Mouse (Mus musculus) midbrain, embryonic 16.5 days (tissue): ENCODE data around the gene Unc5cl. TPM values are rescaled to one million over a fixed set of nuclear protein-coding genes. Genes with fewer than 3 reads are reported as not detected.

ENCODE experiments used
- ATAC-seq: fragments of 200-750 bp; cut with Nextera tagmentation; 2 replicates; pipeline ENCODE4 v1.8.0; 2017; ENCODE audit warnings: moderate TSS enrichment
- H3K27ac ChIP-seq: fragments of 300-500 bp; sonication (generic); 2 replicates; pipeline ENCODE4 v1.5.1; 2014; ENCODE audit warnings: mild to moderate bottlenecking, low read length, mixed read lengths
- H3K27me3 ChIP-seq: fragments of 300-500 bp; sonication (generic); 2 replicates; pipeline ENCODE4 v1.6.1; 2014; ENCODE audit warnings: low read depth, low read length, mixed read lengths; ENCODE audit not compliant: control insufficient read depth, insufficient read depth
- H3K36me3 ChIP-seq: fragments of 300-500 bp; sonication (generic); 2 replicates; pipeline ENCODE4 v1.6.1; 2014; ENCODE audit warnings: mild to moderate bottlenecking, low read length, moderate library complexity, mixed read lengths; ENCODE audit not compliant: control insufficient read depth, insufficient read depth
- H3K4me1 ChIP-seq: fragments of 300-500 bp; sonication (generic); 2 replicates; pipeline ENCODE4 v1.6.1; 2014; ENCODE audit warnings: mild to moderate bottlenecking, low read length, mixed read lengths; ENCODE audit not compliant: control insufficient read depth, insufficient read depth
- H3K4me2 ChIP-seq: fragments of 300-500 bp; sonication (generic); 2 replicates; pipeline ENCODE4 v1.6.1; 2014; ENCODE audit warnings: mild to moderate bottlenecking, low read length, mixed read lengths
- H3K4me3 ChIP-seq: fragments of 300-500 bp; sonication (generic); 2 replicates; pipeline ENCODE4 v1.5.1; 2014; ENCODE audit warnings: low read depth, mild to moderate bottlenecking, low read length, moderate library complexity, mixed read lengths
- H3K9ac ChIP-seq: fragments of 300-500 bp; sonication (generic); 2 replicates; pipeline ENCODE4 v1.6.1; 2014; ENCODE audit warnings: low read depth, low read length, mixed read lengths
- H3K9me3 ChIP-seq: fragments of 300-500 bp; sonication (generic); replicated peaks from 2 replicates; pipeline ENCODE4 v1.6.1; 2014; ENCODE audit warnings: mild to moderate bottlenecking, low read length, mixed read lengths; ENCODE audit not compliant: control insufficient read depth, poor library complexity, severe bottlenecking
- WGBS: fragments of 180-500 bp; shearing (Covaris S2); extraction: QIAGEN DNeasy Blood & Tissue Kit; methylation state at CpG from one replicate; pipeline ENCODE4 v1.1.7; 2014; 5-methylcytosine and 5-hydroxymethylcytosine counted together
- polyA plus RNA-seq: library from polyadenylated mRNA; unstranded; fragments of >200 nt; fragmentation: Nextera tagmentation; extraction: Ambion mirVana; gene quantifications from 2 replicates; pipeline ENCODE4 v1.2.1, GENCODE M21; 2015

The Unc5cl gene
- polyA plus RNA-seq, 1 experiment from 2014 or later: 0.21 TPM

GRCm38 (mm10) chr17:48551788-48552531 lies 97.3 kb downstream of the Unc5cl start:
- no peak overlapping the region for H3K9ac ChIP-seq
- H3K4me3 ChIP-seq: no peak overlapping the region
- H3K27me3 ChIP-seq: no peaks in the 10 kb centered on the region
- 87% methylated on average over 4 of the region's 4 CpGs for WGBS
- ATAC-seq: no peak
- H3K36me3 ChIP-seq: no peaks in the 10 kb centered on the region
- no peak overlapping the region for H3K27ac ChIP-seq
- no peaks in the 10 kb centered on the region for H3K4me1 ChIP-seq
- H3K4me2 ChIP-seq: no peak overlapping the region
- no peaks in the 10 kb centered on the region for H3K9me3 ChIP-seq

- Histone ChIP-seq H3K27ac (no peak overlapping the region), H3K27me3 (no peaks in the 10 kb centered on the region), H3K4me3 (no peak overlapping the region), H3K9ac (no peak overlapping the region), H3K4me2 (no peak overlapping the region), H3K36me3 (no peaks in the 10 kb centered on the region), H3K4me1 (no peaks in the 10 kb centered on the region), H3K9me3 (no peaks in the 10 kb centered on the region)
- WGBS: 86% methylated on average over 3 of the region's 3 CpGs
- no peak for ATAC-seq
Measured at GRCm38 (mm10) chr17:48552532-48552915, 97.8 kb downstream of the Unc5cl start.

- 32% methylated on average over 9 of the region's 9 CpGs for WGBS
- no peaks in the 10 kb centered on the region for H3K4me1 ChIP-seq
Measured at GRCm38 (mm10) chr17:48556223-48556962, 101.7 kb downstream of the Unc5cl start.

DNA sequence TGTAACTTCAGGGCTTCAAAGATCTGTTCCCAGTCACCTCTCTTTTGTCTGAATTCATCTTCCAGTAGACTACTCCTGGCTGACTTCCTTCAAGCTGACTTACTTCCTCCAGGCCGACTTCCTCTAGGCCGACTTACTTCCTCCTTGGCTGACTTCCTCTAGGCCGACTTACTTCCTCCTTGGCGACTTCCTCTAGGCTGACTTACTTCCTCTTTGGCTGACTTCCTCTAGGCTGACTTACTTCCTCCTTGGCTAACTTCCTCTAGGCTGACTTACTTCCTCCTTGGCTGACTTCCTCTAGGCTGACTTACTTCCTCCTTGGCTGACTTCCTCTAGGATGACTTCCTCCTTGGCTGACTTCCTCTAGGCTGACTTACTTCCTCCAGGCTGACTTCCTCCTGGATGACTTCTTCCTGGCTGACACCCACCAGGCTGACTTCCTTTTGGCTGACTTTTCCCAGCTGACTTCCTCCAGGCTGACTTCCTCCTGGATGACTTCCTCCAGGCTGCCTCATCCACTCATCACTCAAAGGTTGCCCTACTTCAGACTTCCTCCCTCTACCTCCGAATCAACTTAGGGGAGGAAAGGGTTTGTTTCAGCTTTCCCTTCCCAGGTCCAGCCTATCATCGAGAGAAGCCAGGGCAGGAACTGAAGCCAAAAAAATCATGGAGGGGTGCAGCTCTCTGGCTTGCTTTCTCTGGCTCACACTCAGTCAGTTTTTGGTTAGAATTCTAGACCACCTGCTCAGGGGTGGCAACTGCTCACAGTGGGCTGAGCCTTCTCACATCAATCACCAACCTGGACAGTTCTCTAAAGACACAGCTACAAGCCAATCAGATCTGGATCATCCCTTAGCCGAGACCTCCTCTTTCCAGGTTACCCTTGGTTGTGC lies 103.4 kb downstream of the Unc5cl start:
- 90% methylated on average over 7 of the region's 7 CpGs for WGBS
- Histone ChIP-seq H3K4me1 (no peaks in the 10 kb centered on the region), H3K4me3 (no peak overlapping the region), H3K27me3 (no peaks in the 10 kb centered on the region), H3K4me2 (no peak overlapping the region), H3K27ac (no peak overlapping the region), H3K9me3 (no peaks in the 10 kb centered on the region), H3K9ac (no peak overlapping the region), H3K36me3 (no peaks in the 10 kb centered on the region)
- no peak for ATAC-seq

More at GRCm38 (mm10) chr17:48556223-48556962, 101.7 kb downstream of the Unc5cl start:
- ATAC-seq: no peak
- Histone ChIP-seq H3K27me3 (no peaks in the 10 kb centered on the region), H3K4me3 (no peak overlapping the region), H3K4me2 (no peak overlapping the region), H3K9me3 (no peaks in the 10 kb centered on the region), H3K36me3 (no peaks in the 10 kb centered on the region), H3K9ac (no peak overlapping the region), H3K27ac (no peak overlapping the region)

GRCm38 (mm10) chr17:48564931-48565330 lies 110.2 kb downstream of the Unc5cl start:
- H3K9me3 ChIP-seq: no peaks in the 10 kb centered on the region
- H3K9ac ChIP-seq: no peak overlapping the region
- no peak overlapping the region for H3K4me3 ChIP-seq
- no peaks in the 10 kb centered on the region for H3K4me1 ChIP-seq
- no peaks in the 10 kb centered on the region for H3K27me3 ChIP-seq
- 95% methylated on average over 8 of the region's 8 CpGs for WGBS
- H3K27ac ChIP-seq: no peak overlapping the region
- H3K36me3 ChIP-seq: no peaks in the 10 kb centered on the region
- no peak for ATAC-seq
- no peak overlapping the region for H3K4me2 ChIP-seq

DNA sequence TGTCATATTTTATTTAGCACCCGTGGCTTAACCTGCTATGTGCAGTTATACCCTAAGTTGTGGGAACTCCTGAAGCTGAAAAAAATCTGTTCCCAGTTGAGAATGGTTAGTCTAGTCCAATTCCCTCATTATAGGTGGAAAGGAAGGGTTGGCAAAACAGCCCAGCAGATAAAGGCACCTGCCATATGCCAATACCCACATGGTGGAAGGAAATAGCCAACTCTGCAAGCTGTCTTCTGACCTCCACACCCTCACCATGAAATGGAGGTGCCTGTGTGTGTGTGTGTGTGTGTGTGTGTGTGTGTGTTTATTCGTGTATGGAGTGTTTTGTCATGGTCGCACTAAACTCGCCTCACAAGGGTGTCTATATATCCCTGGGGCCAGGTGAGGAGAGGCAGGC lies 115.0 kb downstream of the Unc5cl start:
- H3K9ac ChIP-seq: no peak overlapping the region
- H3K9me3 ChIP-seq: no peaks in the 10 kb centered on the region
- H3K4me3 ChIP-seq: no peak overlapping the region
- no peak overlapping the region for H3K27ac ChIP-seq
- no peaks in the 10 kb centered on the region for H3K4me1 ChIP-seq
- no peak overlapping the region for H3K4me2 ChIP-seq
- H3K27me3 ChIP-seq: no peaks in the 10 kb centered on the region
- ATAC-seq: no peak
- H3K36me3 ChIP-seq: no peaks in the 10 kb centered on the region
- WGBS: 90% methylated on average over 4 of the region's 4 CpGs

DNA sequence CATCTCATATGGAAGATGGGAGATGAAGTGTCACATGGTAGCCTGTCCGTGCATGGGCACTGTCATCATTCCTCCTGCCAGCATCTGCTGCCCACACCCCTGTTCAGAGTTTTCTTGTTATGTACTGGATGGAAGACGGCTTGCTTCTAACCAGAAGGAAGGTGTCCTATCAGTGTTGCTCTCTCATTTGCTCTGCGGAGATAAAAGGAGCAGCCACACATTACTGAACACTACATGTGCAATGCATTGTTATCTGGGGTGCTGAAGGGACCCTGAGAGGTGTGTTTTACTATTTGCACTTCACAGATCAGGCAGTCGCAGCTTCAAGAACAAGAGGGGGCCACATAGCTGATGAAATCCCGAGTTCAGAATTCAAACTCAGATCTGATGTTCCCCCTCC lies 126.5 kb downstream of the Unc5cl start:
- Histone ChIP-seq H3K4me2 (no peak overlapping the region), H3K9ac (no peak overlapping the region), H3K27me3 (no peaks in the 10 kb centered on the region), H3K4me3 (no peak overlapping the region), H3K36me3 (no peaks in the 10 kb centered on the region), H3K27ac (no peak overlapping the region), H3K4me1 (peaks cover 9% of the 10 kb centered on the region), H3K9me3 (no peaks in the 10 kb centered on the region)
- no peak for ATAC-seq
- WGBS: 82% methylated on average over 5 of the region's 5 CpGs

DNA sequence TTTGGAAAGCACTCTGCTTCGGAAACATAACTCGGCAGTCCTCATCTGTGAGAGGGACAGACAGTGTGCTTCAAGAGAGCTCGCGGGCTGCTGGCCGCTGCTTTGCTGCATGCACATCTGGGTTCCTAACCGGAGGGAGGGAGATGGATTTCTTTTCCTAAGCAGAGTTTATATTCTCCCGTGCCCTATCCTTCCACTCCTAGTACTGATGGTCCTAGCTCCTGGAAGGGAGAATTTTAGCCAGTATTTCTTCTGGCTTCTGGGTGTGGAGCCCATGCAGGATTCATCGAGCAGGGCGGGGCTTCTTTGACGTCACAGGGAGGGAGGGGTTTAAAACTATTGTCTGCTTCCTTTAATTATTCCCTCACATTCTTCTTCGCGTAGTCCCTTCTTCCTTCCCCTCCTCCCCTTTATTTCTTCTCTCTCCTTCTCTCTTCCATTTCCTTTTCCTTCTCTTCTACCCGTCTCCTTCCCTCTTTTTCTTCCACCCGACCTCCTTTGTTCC lies 127.8 kb downstream of the Unc5cl start:
- no peak overlapping the region for H3K27ac ChIP-seq
- no peaks in the 10 kb centered on the region for H3K9me3 ChIP-seq
- peak; percentile 41; the same call in 1 of the 2 replicates for ATAC-seq
- H3K4me3 ChIP-seq: peak overlapping the region; percentile 10; the same call in 1 of the 2 replicates
- H3K36me3 ChIP-seq: no peaks in the 10 kb centered on the region
- H3K4me1 ChIP-seq: peaks cover 10% of the 10 kb centered on the region
- 38% methylated on average over 14 of the region's 14 CpGs for WGBS
- no peaks in the 10 kb centered on the region for H3K27me3 ChIP-seq
- peak overlapping the region; percentile 39 for H3K4me2 ChIP-seq
- peak overlapping the region; percentile 47; the same call in 1 of the 2 replicates for H3K9ac ChIP-seq
